Mouse (Mus musculus): Measurements from ENCODE around the gene Rhebl1.

GRCm38 (mm10) chr15:98886667-98887387 lies 7.5 kb downstream of the Rhebl1 start:
- TF ChIP-seq CTCF (IDR thresholded peaks at IDR 0.05; ENCODE audit: low read depth, low read length), result no peak
- no peak for TF ChIP-seq POLR2A (IDR thresholded peaks at IDR 0.05; ENCODE audit: extremely low read depth, insufficient read depth, low read length)

Data from liver, adult 2 months (tissue).